Mouse (Mus musculus): ENCODE results near the gene Olfr1158.
"Not testable (repeated sequence)": the region's sequence is repeated elsewhere in the genome, so short reads cannot be mapped to it uniquely, and the experiment has no call there.

The Olfr1158 gene

GRCm38 (mm10) chr2:87989813-87990212 lies at the start of gene Olfr1158:
TSS of gene Olfr1158 (plus strand) at chr2:87990113.
- no peak for DNase-seq

- DNase-seq = no peak
These were observed 44.9 kb upstream of the Olfr1158 start, which contains the start of gene Olfr1155 for GRCm38 (mm10) chr2:87945037-87945436. TSS of gene Olfr1155 (minus strand) at chr2:87945137.

GRCm38 (mm10) chr2:87953000-87953399 lies 36.9 kb upstream of the Olfr1158 start, which contains the start of gene Olfr1156:
TSS of gene Olfr1156 (minus strand) at chr2:87953100.
- no peak for DNase-seq

GRCm38 (mm10) chr2:87968199-87968598 lies 21.7 kb upstream of the Olfr1158 start, which contains the start of gene Olfr1157:
TSS of gene Olfr1157 (minus strand) at chr2:87968299.
- DNase-seq = no peak

GRCm38 (mm10) chr2:87974563-87974962 lies 15.3 kb upstream of the Olfr1158 start, which contains the start of gene Olfr74:
TSS of gene Olfr74 (minus strand) at chr2:87974663.
- no peak for DNase-seq

- no peak for DNase-seq
These were observed 17.8 kb downstream of the Olfr1158 start, which contains the start of gene Olfr1160 for GRCm38 (mm10) chr2:88007515-88008318. TSS of gene Olfr1160 (minus strand) at chr2:88008268.

- DNase-seq = not testable (repeated sequence)
These were observed 32.6 kb downstream of the Olfr1158 start, which contains the start of gene Olfr1161 for GRCm38 (mm10) chr2:88022474-88022873. TSS of gene Olfr1161 (plus strand) at chr2:88022774.

- no peak for DNase-seq
These were observed 47.7 kb downstream of the Olfr1158 start, which contains the start of gene Olfr73 for GRCm38 (mm10) chr2:88037599-88037998. TSS of gene Olfr73 (minus strand) at chr2:88037699.
